Mouse (Mus musculus) C2C12 (cell line): ENCODE measurements around the gene Ifi211.

ENCODE experiments used
- CTCF ChIP-seq: IDR thresholded peaks from one replicate; pipeline ENCODE4 v1.5.1; 2011; ENCODE audit not compliant: control insufficient read depth, insufficient read depth, insufficient read length
- MAX ChIP-seq: IDR thresholded peaks from one replicate; pipeline ENCODE4 v1.6.1; 2011; ENCODE audit warnings: mild to moderate bottlenecking, control low read depth

DNA sequence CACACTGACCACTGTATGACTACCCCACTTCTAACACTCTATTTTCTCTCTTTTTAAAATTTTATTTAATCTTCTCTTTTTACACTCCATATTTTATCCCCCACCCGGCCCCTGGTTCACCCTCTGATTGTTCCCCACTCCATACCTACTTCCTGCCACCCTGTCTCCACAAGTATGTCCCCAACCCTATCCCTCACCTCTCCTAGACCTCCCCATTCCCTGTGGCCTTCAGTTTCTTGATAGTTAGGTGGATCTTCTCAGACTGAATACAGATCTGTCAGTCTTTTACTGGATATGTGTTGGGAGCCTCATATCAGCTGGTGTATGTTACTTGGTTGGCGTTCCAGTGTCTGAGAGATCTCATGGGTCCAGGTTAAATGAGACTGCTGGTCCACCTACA is 1.7 kb upstream of the Ifi211 start:
- TF ChIP-seq CTCF (no peak), MAX (no peak)
